Mouse (Mus musculus): ENCODE data around the gene Dclk1.
A peak's percentile ranks its signal among the peaks of the same experiment; 100 is the strongest.

Gene Dclk1

GRCm38 (mm10) chr3:55266091-55266490 lies 23.9 kb downstream of the Dclk1 start:
- no peak for DNase-seq

- DNase-seq = no peak
Observed at GRCm38 (mm10) chr3:55269802-55270201, 27.6 kb downstream of the Dclk1 start.

GRCm38 (mm10) chr3:55270345-55270744 lies 28.2 kb downstream of the Dclk1 start:
- DNase-seq = no peak

GRCm38 (mm10) chr3:55270920-55271319 lies 28.8 kb downstream of the Dclk1 start:
- DNase-seq = no peak

GRCm38 (mm10) chr3:55272536-55272935 lies 30.4 kb downstream of the Dclk1 start:
- no peak for DNase-seq

- DNase-seq = no peak
Observed at GRCm38 (mm10) chr3:55276446-55276845, 34.3 kb downstream of the Dclk1 start.

- DNase-seq = no peak
Observed at GRCm38 (mm10) chr3:55276851-55277250, 34.7 kb downstream of the Dclk1 start.

GRCm38 (mm10) chr3:55277829-55278228 lies 35.7 kb downstream of the Dclk1 start:
- DNase-seq = no peak

GRCm38 (mm10) chr3:55279923-55280322 lies 37.8 kb downstream of the Dclk1 start:
- DNase-seq = no peak

GRCm38 (mm10) chr3:55280471-55280870 lies 38.3 kb downstream of the Dclk1 start:
- DNase-seq = no peak

GRCm38 (mm10) chr3:55284215-55284614 lies 42.1 kb downstream of the Dclk1 start:
- DNase-seq = no peak

GRCm38 (mm10) chr3:55288726-55289125 lies 46.6 kb downstream of the Dclk1 start:
- DNase-seq = no peak

- no peak for DNase-seq
Observed at GRCm38 (mm10) chr3:55291964-55292363, 49.8 kb downstream of the Dclk1 start.

- no peak for DNase-seq
Observed at GRCm38 (mm10) chr3:55292783-55293430, 50.7 kb downstream of the Dclk1 start.

GRCm38 (mm10) chr3:55305653-55306052 lies 63.5 kb downstream of the Dclk1 start:
- no peak for DNase-seq

- DNase-seq = no peak
Observed at GRCm38 (mm10) chr3:55307553-55308177, 65.5 kb downstream of the Dclk1 start.

- no peak for DNase-seq
Observed at GRCm38 (mm10) chr3:55309961-55310360, 67.8 kb downstream of the Dclk1 start.

- peak; percentile 29 for DNase-seq
Observed at GRCm38 (mm10) chr3:55315827-55316226, 73.7 kb downstream of the Dclk1 start.

- DNase-seq = no peak
Observed at GRCm38 (mm10) chr3:55318021-55318420, 75.9 kb downstream of the Dclk1 start.

GRCm38 (mm10) chr3:55320572-55320971 lies 78.4 kb downstream of the Dclk1 start:
- no peak for DNase-seq

- no peak for DNase-seq
Observed at GRCm38 (mm10) chr3:55324029-55324428, 81.9 kb downstream of the Dclk1 start.

- no peak for DNase-seq
Observed at GRCm38 (mm10) chr3:55330496-55330895, 88.3 kb downstream of the Dclk1 start.

- DNase-seq = no peak
Observed at GRCm38 (mm10) chr3:55331694-55332093, 89.5 kb downstream of the Dclk1 start.

GRCm38 (mm10) chr3:55333511-55333910 lies 91.3 kb downstream of the Dclk1 start:
- no peak for DNase-seq

GRCm38 (mm10) chr3:55336895-55337294 lies 94.7 kb downstream of the Dclk1 start:
- no peak for DNase-seq

Data from right cerebral cortex, postnatal 14 days (tissue).